Comparison of ENCODE assay signal across 26 mouse cellular contexts in genomic region chr7:61416558-61416957, GRCm38 (mm10).
"Had no signal": no experiment of that assay in that cellular context is flagged by ENCODE, and none has a peak within 500 bp of the region (broad histone marks: within the 10 kb centered on the region; RNA-seq: fewer than 3 reads in every experiment).

No protein-coding gene starts in this region.

- H3K4me3 ChIP-seq: left cerebral cortex, adult 2 months; limb, embryonic 10.5 days; limb, embryonic 12.5 days; limb, embryonic 13.5 days; limb, embryonic 15.5 days; liver, embryonic 12.5 days; liver, embryonic 13.5 days; liver, embryonic 15.5 days; lung, embryonic 15.5 days; megakaryocyte, embryonic 14.5 days; midbrain, embryonic 10.5 days; midbrain, embryonic 12.5 days; midbrain, embryonic 13.5 days; midbrain, embryonic 15.5 days had no signal

- H3K4me2 ChIP-seq: limb, embryonic 12.5 days; limb, embryonic 13.5 days; limb, embryonic 15.5 days; liver, embryonic 11.5 days; liver, embryonic 12.5 days; liver, embryonic 13.5 days; liver, embryonic 15.5 days; lung, embryonic 14.5 days; lung, embryonic 15.5 days; midbrain, embryonic 11.5 days; midbrain, embryonic 12.5 days; midbrain, embryonic 13.5 days; midbrain, embryonic 15.5 days had no signal

- H3K36me3 ChIP-seq: limb, embryonic 10.5 days; limb, embryonic 12.5 days; limb, embryonic 13.5 days; limb, embryonic 15.5 days; liver, embryonic 12.5 days; liver, embryonic 13.5 days; liver, embryonic 15.5 days; lung, embryonic 15.5 days; midbrain, embryonic 10.5 days; midbrain, embryonic 12.5 days; midbrain, embryonic 13.5 days; midbrain, embryonic 15.5 days had no signal

- H3K27me3 ChIP-seq: limb, embryonic 12.5 days; limb, embryonic 13.5 days; limb, embryonic 15.5 days; liver, embryonic 12.5 days; liver, embryonic 13.5 days; liver, embryonic 15.5 days; lung, embryonic 15.5 days; megakaryocyte, embryonic 14.5 days; midbrain, embryonic 12.5 days; midbrain, embryonic 13.5 days; midbrain, embryonic 15.5 days had no signal

- DNase-seq: left cerebral cortex, postnatal 4 days; liver; liver, embryonic 13.5 days; liver, postnatal 0 days; lung, adult 18-20 months; lung, adult 2 months; lung, embryonic 14.5 days; lung, postnatal 10 days; lung, postnatal 14 days; lung, postnatal 4 days; midbrain, embryonic 14.5 days had no signal
